Mouse (Mus musculus) embryonic facial prominence, embryonic 14.5 days (tissue): ENCODE results near the gene C1qtnf3. TPM values are rescaled to one million over a fixed set of nuclear protein-coding genes. Genes with fewer than 3 reads are reported as not detected.
A peak's percentile ranks its signal among the peaks of the same experiment; 100 is the strongest.
"Not testable (repeated sequence)": the region's sequence is repeated elsewhere in the genome, so short reads cannot be mapped to it uniquely, and the experiment has no call there.

Source experiments
- ATAC-seq: fragments of 200-750 bp; cut with Nextera tagmentation; 2 replicates; pipeline ENCODE4 v1.8.0; 2017; ENCODE audit warnings: low read depth, moderate number of reproducible peaks, moderate TSS enrichment
- DNase-seq: peaks from one replicate; pipeline ENCODE4 v3.0.0-alpha.2; 2015; ENCODE audit warnings: low spot score
- H3K27ac ChIP-seq: fragments of 300-500 bp; sonication (generic); replicated peaks from 2 replicates; pipeline ENCODE4 v1.5.1; 2014; ENCODE audit warnings: low read depth, mild to moderate bottlenecking, low read length, moderate library complexity
- H3K27me3 ChIP-seq: fragments of 300-500 bp; sonication (generic); replicated peaks from 2 replicates; pipeline ENCODE4 v1.6.1; 2014; ENCODE audit warnings: low read length; ENCODE audit not compliant: control insufficient read depth, insufficient read depth
- H3K36me3 ChIP-seq: fragments of 300-500 bp; sonication (generic); 2 replicates; pipeline ENCODE4 v1.6.1; 2014; ENCODE audit warnings: low read length, mixed read lengths; ENCODE audit not compliant: control insufficient read depth, insufficient read depth
- H3K4me1 ChIP-seq: fragments of 300-500 bp; sonication (generic); 2 replicates; pipeline ENCODE4 v1.6.1; 2014; ENCODE audit warnings: antibody characterized with exemption, low read length; ENCODE audit not compliant: control insufficient read depth, insufficient read depth
- H3K4me2 ChIP-seq: fragments of 300-500 bp; sonication (generic); 2 replicates; pipeline ENCODE4 v1.6.1; 2014; ENCODE audit warnings: low read depth, mild to moderate bottlenecking, low read length, moderate library complexity, mixed read lengths
- H3K4me3 ChIP-seq: fragments of 300-500 bp; sonication (generic); 2 replicates; pipeline ENCODE4 v1.5.1; 2014; ENCODE audit warnings: low read depth, mild to moderate bottlenecking, low read length
- H3K9ac ChIP-seq: fragments of 300-500 bp; sonication (generic); 2 replicates; pipeline ENCODE4 v1.6.1; 2014; ENCODE audit warnings: low read depth, mild to moderate bottlenecking, low read length, moderate library complexity, mixed read lengths
- H3K9me3 ChIP-seq: fragments of 300-500 bp; sonication (generic); 2 replicates; pipeline ENCODE4 v1.6.1; 2016; ENCODE audit warnings: low read length; ENCODE audit not compliant: control insufficient read depth
- WGBS: fragments of 180-500 bp; shearing (Covaris S2); extraction: QIAGEN DNeasy Blood & Tissue Kit; methylation state at CpG from one replicate; pipeline ENCODE4 v1.1.7; 2014; 5-methylcytosine and 5-hydroxymethylcytosine counted together
- polyA plus RNA-seq: library from polyadenylated mRNA; unstranded; fragments of >200 nt; fragmentation: Nextera tagmentation; extraction: Ambion mirVana; gene quantifications from 2 replicates; pipeline ENCODE4 v1.2.1, GENCODE M21; 2014

The C1qtnf3 gene
- polyA plus RNA-seq, 1 experiment from 2014 or later = 115 TPM

- H3K36me3 ChIP-seq = no peaks in the 10 kb centered on the region
- H3K9ac ChIP-seq = no peak overlapping the region
- DNase-seq (no peak), ATAC-seq (no peak)
- no peak overlapping the region for H3K4me2 ChIP-seq
- H3K27me3 ChIP-seq = no peaks in the 10 kb centered on the region
- no peaks in the 10 kb centered on the region for H3K4me1 ChIP-seq
- H3K4me3 ChIP-seq = no peak overlapping the region
- H3K9me3 ChIP-seq = no peaks in the 10 kb centered on the region
- WGBS = 63% methylated on average over 3 of the region's 3 CpGs
- H3K27ac ChIP-seq = no peak overlapping the region
Observed at GRCm38 (mm10) chr15:10969439-10969838, 17.3 kb downstream of the C1qtnf3 start.

DNA sequence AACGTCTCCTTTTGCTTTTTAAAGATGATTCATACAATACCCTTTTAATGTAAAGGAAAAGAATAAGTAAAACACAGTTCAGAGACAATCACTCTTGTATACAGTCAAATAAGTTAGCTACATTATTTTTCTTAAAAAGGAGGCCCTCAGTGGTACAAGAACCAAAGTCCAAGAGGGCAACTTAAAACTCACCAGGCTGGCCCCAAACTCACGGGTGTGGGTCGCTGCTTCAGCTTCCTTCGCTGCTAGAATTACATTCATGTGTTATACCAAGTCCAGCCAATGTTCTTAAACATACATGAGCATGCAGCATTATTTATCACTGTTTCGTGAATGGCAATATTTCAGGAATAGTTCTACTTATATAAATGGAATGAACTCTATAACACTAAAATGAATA lies 18.6 kb downstream of the C1qtnf3 start:
- no peak for ATAC-seq
- Histone ChIP-seq H3K36me3 (no peaks in the 10 kb centered on the region), H3K27ac (no peak overlapping the region), H3K4me1 (no peaks in the 10 kb centered on the region), H3K4me2 (no peak overlapping the region), H3K9me3 (no peaks in the 10 kb centered on the region), H3K27me3 (no peaks in the 10 kb centered on the region), H3K9ac (no peak overlapping the region), H3K4me3 (no peak overlapping the region)
- no peak for DNase-seq
- 75% methylated on average over 5 of the region's 5 CpGs for WGBS

DNA sequence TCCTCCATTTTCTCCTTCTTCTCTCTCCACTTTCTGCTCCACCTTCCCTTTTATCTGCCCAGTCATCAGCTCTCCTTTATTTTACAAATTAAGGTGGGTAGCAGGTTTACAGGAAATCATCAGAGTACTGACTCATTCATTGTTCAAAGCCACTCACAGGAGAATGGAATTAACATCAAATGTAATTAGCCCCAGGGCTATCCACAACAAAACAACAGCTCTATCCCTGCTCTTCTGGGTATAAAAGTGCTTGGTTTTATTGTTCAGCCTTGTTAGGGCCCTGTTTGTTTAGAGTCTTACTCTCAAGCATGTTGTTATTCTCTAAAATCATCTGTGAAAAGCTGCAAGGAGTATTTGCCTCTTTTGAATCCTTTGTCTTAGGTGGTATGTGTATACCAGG lies 25.0 kb downstream of the C1qtnf3 start:
- no peaks in the 10 kb centered on the region for H3K36me3 ChIP-seq
- no peak for DNase-seq
- no peak for ATAC-seq
- H3K4me1 ChIP-seq = peaks cover 6% of the 10 kb centered on the region
- no peaks in the 10 kb centered on the region for H3K27me3 ChIP-seq
- H3K27ac ChIP-seq = no peak overlapping the region
- H3K9ac ChIP-seq = no peak overlapping the region
- no peak overlapping the region for H3K4me3 ChIP-seq
- no peak overlapping the region for H3K4me2 ChIP-seq
- no peaks in the 10 kb centered on the region for H3K9me3 ChIP-seq

DNA sequence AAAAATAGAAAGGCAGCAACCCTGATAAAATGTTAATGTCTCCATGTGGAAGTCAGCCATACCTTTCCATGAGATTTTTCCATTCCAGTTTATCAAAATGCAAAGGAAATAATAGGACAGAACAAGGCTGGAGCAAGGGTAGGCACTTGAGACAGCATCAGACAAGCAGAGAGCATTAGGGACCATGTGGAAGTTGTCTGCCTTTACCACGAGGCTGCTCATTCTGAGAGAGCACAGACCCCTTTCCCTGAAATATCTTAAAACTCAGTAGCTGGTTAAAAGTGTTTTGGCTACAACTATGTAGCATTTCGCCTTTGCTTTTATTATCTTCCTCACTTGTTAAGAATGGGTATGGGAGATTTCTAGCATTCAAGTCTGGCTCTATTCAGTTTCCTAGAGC lies 28.6 kb downstream of the C1qtnf3 start:
- H3K27ac ChIP-seq = peak overlapping the region; percentile 89; the same call in 1 of the 2 replicates
- peak overlapping the region; percentile 82; the same call in 1 of the 2 replicates for H3K9ac ChIP-seq
- no peaks in the 10 kb centered on the region for H3K9me3 ChIP-seq
- 36% methylated on average over 2 of the region's 2 CpGs for WGBS
- no peaks in the 10 kb centered on the region for H3K27me3 ChIP-seq
- DNase-seq (no peak), ATAC-seq (no peak)
- H3K36me3 ChIP-seq = no peaks in the 10 kb centered on the region; the same call in 1 of the 2 replicates
- H3K4me2 ChIP-seq = peak overlapping the region; percentile 67
- H3K4me1 ChIP-seq = peaks cover 9% of the 10 kb centered on the region
- peak overlapping the region; percentile 64 for H3K4me3 ChIP-seq

DNA sequence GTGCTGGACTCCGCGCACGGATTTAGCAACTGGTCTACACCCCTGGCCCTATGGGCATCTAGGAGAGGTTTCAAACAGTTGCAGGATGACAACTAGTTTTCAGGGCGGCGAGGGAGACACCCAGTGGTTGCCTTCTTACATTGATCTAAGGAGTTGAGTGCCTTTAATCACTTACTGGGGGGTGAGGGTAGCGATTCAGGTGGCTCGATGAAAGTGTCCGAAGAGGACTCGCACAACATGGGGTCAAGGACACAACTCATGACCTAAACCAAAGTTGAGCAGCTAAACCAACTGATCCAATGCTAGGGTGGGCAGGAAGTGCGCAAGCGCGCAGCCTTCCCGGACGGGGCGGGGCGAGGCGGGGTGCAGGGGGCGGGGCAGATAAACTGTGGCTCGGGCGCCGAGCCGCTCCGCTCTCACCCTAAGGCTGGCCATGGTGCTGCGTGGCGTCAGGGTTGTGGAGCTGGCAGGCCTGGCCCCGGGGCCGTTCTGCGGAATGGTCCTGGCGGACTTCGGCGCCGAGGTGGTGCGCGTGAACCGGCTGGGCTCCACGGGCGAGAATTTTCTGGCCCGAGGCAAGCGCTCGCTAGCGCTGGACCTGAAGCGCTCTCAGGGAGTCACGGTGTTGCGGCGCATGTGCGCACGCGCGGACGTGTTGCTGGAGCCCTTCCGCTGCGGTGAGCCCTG lies 29.4 kb downstream of the C1qtnf3 start, which contains the start of gene Amacr:
TSS of gene Amacr (plus strand) at position 380 of the 687 bp plus-strand sequence.
- no peaks in the 10 kb centered on the region for H3K9me3 ChIP-seq
- H3K27ac ChIP-seq = peak within 1 kb of the TSS; percentile 89; the same call in 1 of the 2 replicates
- peak within 1 kb of the TSS; percentile 64 for H3K4me3 ChIP-seq
- peaks cover 9% of the 10 kb centered on the region for H3K4me1 ChIP-seq
- DNase-seq (peak; percentile 95), ATAC-seq (peak; percentile 99)
- WGBS = under 1% methylated on average over 45 of the region's 52 CpGs
- H3K36me3 ChIP-seq = peaks cover under 1% of the 10 kb centered on the region; the same call in 1 of the 2 replicates
- peak within 1 kb of the TSS; percentile 82 for H3K9ac ChIP-seq
- peak within 1 kb of the TSS; percentile 67 for H3K4me2 ChIP-seq
- H3K27me3 ChIP-seq = no peaks in the 10 kb centered on the region

- peak overlapping the region; percentile 82 for H3K9ac ChIP-seq
- H3K4me3 ChIP-seq = peak overlapping the region; percentile 64
- no peaks in the 10 kb centered on the region for H3K27me3 ChIP-seq
- WGBS = 5% methylated on average over 6 of the region's 6 CpGs
- no peaks in the 10 kb centered on the region for H3K9me3 ChIP-seq
- H3K36me3 ChIP-seq = peaks cover 6% of the 10 kb centered on the region; the same call in 1 of the 2 replicates
- no peak for ATAC-seq
- peak overlapping the region; percentile 89; the same call in 1 of the 2 replicates for H3K27ac ChIP-seq
- H3K4me2 ChIP-seq = peak overlapping the region; percentile 67
- DNase-seq = no peak
- peaks cover 9% of the 10 kb centered on the region for H3K4me1 ChIP-seq
Observed at GRCm38 (mm10) chr15:10982064-10982435, 29.9 kb downstream of the C1qtnf3 start.

GRCm38 (mm10) chr15:10985756-10986155 lies 33.6 kb downstream of the C1qtnf3 start:
- Histone ChIP-seq H3K27ac (no peak overlapping the region), H3K4me2 (no peak overlapping the region), H3K4me1 (peaks cover 8% of the 10 kb centered on the region), H3K36me3 (peaks cover 21% of the 10 kb centered on the region; the same call in 1 of the 2 replicates), H3K27me3 (no peaks in the 10 kb centered on the region), H3K4me3 (no peak overlapping the region), H3K9ac (no peak overlapping the region), H3K9me3 (no peaks in the 10 kb centered on the region)
- no peak for DNase-seq
- WGBS = 79% methylated on average over 6 of the region's 6 CpGs
- no peak for ATAC-seq

DNA sequence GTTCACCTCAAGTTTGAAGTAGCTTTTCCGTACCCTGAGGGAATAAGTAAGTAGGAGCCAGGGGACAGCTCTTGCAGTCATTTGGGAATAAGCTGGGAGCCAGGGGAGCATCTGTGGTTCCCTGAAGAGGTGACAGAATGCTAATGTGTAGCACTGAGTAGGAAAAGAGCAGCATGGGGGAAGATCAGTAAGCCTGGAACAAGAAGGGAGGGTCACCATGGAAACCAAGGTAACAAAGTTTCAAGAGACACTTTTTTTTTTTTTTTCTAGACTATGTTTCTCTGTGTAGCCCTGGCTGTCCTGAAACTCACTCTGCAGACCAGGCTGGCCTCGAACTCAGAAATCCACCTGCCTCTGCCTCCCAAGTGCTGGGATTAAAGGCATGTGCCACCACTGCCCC lies 34.3 kb downstream of the C1qtnf3 start:
- not testable (repeated sequence) for H3K9ac ChIP-seq, H3K27ac ChIP-seq, H3K4me1 ChIP-seq, H3K9me3 ChIP-seq, DNase-seq, H3K4me3 ChIP-seq, H3K27me3 ChIP-seq, H3K4me2 ChIP-seq, ATAC-seq
- peaks cover 21% of the 10 kb centered on the region; the same call in 1 of the 2 replicates for H3K36me3 ChIP-seq
- 75% methylated on average over 1 of the region's 2 CpGs for WGBS

DNA sequence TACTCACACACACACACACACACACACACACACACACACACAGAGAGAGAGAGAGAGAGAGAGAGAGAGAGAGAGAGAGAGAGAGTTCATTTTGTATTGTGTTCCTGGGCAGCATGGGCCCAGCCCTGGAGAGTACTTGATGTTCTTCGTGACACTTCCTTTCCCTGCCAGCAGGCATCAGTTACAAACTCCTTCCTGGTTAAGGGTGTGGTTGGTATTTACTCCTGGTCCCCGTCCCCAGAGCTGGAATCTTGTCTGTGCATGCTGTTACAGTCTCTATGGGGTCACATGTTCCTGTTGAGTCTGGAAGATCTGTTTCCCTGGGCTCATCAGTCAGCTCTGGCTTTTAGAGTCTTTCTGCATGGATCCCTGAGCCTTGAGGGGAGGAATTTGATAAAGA lies 38.3 kb downstream of the C1qtnf3 start:
- no peak overlapping the region for H3K4me3 ChIP-seq
- H3K9ac ChIP-seq = no peak overlapping the region
- peaks cover 31% of the 10 kb centered on the region for H3K36me3 ChIP-seq
- no peaks in the 10 kb centered on the region for H3K4me1 ChIP-seq
- DNase-seq = peak; percentile 38
- no peak overlapping the region for H3K27ac ChIP-seq
- WGBS = 48% methylated on average over 2 of the region's 2 CpGs
- H3K27me3 ChIP-seq = no peaks in the 10 kb centered on the region
- no peaks in the 10 kb centered on the region for H3K9me3 ChIP-seq
- peak; percentile 62; the same call in 1 of the 2 replicates for ATAC-seq
- H3K4me2 ChIP-seq = no peak overlapping the region
